Mouse (Mus musculus): ENCODE results near the gene Irx3. TPM values are rescaled to one million over a fixed set of nuclear protein-coding genes. Genes with fewer than 3 reads are reported as not detected.

Gene Irx3
- polyA plus RNA-seq, 1 experiment, result 17.4 TPM

DNA sequence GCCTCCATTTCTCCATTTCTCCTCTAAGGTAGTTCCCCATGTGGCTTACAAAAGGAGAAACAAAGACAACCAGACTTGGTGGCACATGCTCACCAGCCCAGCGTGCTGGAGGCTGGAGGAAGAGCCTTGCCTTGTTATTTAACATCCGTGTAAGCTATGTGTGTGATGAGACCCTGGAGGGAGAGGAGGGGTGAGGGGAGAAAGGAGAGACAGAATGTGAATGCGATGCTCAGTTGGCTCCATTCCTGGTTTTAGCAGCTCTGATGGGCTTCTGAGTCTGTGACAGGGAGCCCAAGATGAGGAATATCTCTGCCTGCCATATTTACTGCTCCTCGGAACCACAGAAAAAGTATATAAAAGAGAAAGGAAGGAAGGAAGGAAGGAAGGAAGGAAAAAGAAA, 20.1 kb upstream of the Irx3 start:
- H3K27ac ChIP-seq (ENCODE audit: insufficient read depth, low read length), result no peak overlapping the region
- no peaks in the 10 kb centered on the region for H3K4me1 ChIP-seq (ENCODE audit: control insufficient read depth, insufficient read depth, low read length)
- TF ChIP-seq CTCF (IDR thresholded peaks at IDR 0.05; ENCODE audit: borderline replicate concordance, insufficient read depth, low read length) (no peak), POLR2A (IDR thresholded peaks at IDR 0.05; ENCODE audit: low read depth, low read length) (no peak)
- no peak overlapping the region for H3K4me3 ChIP-seq (ENCODE audit: insufficient read depth, low read length)

DNA sequence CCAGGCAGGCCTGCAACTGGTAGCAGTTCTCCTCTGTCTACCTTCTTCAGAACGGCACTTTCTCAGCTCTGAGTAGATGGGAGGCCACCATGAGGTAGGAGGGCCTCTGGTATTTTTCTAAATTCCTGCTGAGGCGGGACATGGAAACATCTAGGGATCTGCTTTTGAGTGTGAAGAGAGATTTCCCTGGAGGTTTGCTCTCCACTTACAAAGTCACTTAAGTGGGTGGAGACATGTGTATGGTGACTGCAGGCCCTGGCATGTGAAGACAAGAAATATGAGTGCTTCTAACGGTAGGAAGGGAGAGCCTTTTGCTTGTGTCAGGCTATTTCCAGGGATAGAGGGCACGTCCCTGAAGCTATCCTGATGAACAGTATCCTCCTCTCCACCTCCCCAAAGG, 17.9 kb upstream of the Irx3 start:
- Histone ChIP-seq H3K4me1 (ENCODE audit: control insufficient read depth, insufficient read depth, low read length) (no peaks in the 10 kb centered on the region), H3K27ac (ENCODE audit: insufficient read depth, low read length) (no peak overlapping the region), H3K4me3 (ENCODE audit: insufficient read depth, low read length) (no peak overlapping the region)
- TF ChIP-seq CTCF (IDR thresholded peaks at IDR 0.05; ENCODE audit: borderline replicate concordance, insufficient read depth, low read length) (no peak), POLR2A (IDR thresholded peaks at IDR 0.05; ENCODE audit: low read depth, low read length) (no peak)

DNA sequence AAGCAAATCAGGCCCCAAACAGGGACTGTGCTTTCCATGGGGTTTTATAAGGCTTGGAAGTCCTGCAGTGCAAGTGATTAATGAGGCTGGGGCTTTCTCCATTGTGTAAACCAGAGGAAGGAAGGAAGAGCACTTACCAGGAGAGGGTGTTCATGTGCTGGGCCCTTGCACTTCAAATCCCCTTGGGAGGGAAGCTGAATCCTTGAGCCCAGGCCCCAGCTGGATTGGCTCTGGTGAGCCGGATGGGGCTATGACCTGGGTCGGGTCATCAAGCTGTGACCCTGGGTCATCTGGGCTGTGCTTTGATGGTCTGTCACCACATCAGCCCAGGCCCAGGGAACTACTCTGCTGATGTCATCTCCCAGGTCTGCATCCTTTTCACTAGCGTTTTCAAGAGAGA, 16.9 kb upstream of the Irx3 start:
- no peak overlapping the region for H3K27ac ChIP-seq (ENCODE audit: insufficient read depth, low read length)
- no peak overlapping the region for H3K4me3 ChIP-seq (ENCODE audit: insufficient read depth, low read length)
- TF ChIP-seq CTCF (IDR thresholded peaks at IDR 0.05; ENCODE audit: borderline replicate concordance, insufficient read depth, low read length), result no peak
- no peak for TF ChIP-seq POLR2A (IDR thresholded peaks at IDR 0.05; ENCODE audit: low read depth, low read length)
- H3K4me1 ChIP-seq (ENCODE audit: control insufficient read depth, insufficient read depth, low read length), result no peaks in the 10 kb centered on the region

DNA sequence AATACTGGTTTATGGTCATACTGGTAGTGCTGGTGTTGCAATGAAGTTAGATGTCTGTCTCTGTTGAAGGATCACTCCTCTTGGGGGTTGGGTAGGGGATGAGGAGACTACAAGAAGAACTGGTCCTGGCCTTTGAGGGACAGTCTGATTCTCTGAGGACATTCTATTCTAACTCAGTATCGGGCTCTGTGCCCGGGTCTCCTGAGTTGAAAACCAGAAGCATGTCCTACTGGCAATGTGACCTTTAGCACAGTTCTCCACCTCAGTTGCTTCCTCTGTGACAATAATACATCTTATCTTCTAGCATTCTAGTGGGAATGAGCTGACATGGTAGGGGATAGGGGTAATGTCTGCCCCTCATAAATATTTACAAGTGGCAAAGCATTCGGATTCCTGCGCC, 12.2 kb upstream of the Irx3 start:
- Histone ChIP-seq H3K4me3 (ENCODE audit: insufficient read depth, low read length) (no peak overlapping the region), H3K4me1 (ENCODE audit: control insufficient read depth, insufficient read depth, low read length) (no peaks in the 10 kb centered on the region), H3K27ac (ENCODE audit: insufficient read depth, low read length) (no peak overlapping the region)
- TF ChIP-seq POLR2A (IDR thresholded peaks at IDR 0.05; ENCODE audit: low read depth, low read length) (no peak), CTCF (IDR thresholded peaks at IDR 0.05; ENCODE audit: borderline replicate concordance, insufficient read depth, low read length) (no peak)

DNA sequence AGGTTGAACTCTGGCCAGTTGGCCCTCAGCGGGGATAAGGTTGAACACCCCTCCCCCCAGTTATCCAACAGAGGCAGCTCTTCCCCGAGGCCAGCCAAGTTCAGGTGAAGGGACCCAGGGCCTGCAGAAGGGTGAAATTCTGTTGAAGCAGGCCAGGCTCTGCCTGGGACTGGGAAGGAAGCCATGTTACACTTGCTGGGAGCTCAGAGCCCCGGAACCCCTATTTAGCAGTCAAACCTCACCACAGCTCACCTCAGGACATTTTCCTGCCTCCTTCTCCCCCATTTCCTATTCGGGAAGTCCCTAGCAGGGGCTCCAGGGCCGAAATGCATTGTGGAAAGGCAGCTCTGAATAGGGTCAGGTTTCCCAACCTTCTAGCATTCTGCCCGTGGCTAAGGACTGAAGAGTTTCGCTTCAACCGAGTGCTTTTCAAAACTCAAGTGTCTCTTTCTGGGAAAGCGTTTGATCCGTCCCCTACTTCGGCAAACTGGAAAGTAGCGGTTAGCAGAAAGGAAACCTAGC, 4.9 kb upstream of the Irx3 start:
- TF ChIP-seq CTCF (IDR thresholded peaks at IDR 0.05; ENCODE audit: borderline replicate concordance, insufficient read depth, low read length), result no peak
- TF ChIP-seq POLR2A (IDR thresholded peaks at IDR 0.05; ENCODE audit: low read depth, low read length), result no peak
- no peak overlapping the region for H3K27ac ChIP-seq (ENCODE audit: insufficient read depth, low read length)
- H3K4me3 ChIP-seq (ENCODE audit: insufficient read depth, low read length), result no peak overlapping the region
- H3K4me1 ChIP-seq (ENCODE audit: control insufficient read depth, insufficient read depth, low read length), result no peaks in the 10 kb centered on the region

DNA sequence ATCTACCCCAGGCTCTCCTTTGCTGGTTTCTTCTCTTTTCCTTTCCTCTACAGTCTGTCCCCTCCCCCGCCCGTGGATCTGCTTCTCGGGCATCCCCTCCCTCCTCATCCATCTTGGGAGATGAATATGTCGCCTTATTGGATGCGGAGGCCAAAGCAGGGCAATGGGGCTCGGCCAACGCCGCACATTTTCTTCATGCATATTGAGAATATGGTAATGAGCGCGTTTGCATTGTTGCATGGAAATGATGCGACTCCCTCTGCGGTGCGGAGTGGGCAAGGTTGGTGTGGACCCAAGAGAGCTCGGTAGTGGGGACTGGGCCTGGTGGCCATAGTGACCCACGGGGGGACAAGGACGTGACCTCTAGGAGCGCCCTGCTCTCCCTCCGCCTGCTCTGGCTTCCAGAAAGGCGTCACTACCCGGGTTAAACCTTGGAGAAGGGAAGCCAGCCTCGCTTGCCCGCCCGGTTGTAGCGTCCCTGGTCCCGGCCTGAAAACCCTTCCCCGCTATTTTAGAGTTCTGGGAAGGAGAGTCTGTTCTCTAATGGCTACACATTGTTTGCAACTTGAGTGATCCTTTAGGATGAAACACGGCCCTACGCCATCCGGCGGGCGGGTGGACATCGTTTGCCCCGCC, 4.3 kb upstream of the Irx3 start:
- H3K4me3 ChIP-seq (ENCODE audit: insufficient read depth, low read length), result no peak overlapping the region
- H3K4me1 ChIP-seq (ENCODE audit: control insufficient read depth, insufficient read depth, low read length), result no peaks in the 10 kb centered on the region
- TF ChIP-seq POLR2A (IDR thresholded peaks at IDR 0.05; ENCODE audit: low read depth, low read length) (no peak), CTCF (IDR thresholded peaks at IDR 0.05; ENCODE audit: borderline replicate concordance, insufficient read depth, low read length) (no peak)
- H3K27ac ChIP-seq (ENCODE audit: insufficient read depth, low read length), result no peak overlapping the region

DNA sequence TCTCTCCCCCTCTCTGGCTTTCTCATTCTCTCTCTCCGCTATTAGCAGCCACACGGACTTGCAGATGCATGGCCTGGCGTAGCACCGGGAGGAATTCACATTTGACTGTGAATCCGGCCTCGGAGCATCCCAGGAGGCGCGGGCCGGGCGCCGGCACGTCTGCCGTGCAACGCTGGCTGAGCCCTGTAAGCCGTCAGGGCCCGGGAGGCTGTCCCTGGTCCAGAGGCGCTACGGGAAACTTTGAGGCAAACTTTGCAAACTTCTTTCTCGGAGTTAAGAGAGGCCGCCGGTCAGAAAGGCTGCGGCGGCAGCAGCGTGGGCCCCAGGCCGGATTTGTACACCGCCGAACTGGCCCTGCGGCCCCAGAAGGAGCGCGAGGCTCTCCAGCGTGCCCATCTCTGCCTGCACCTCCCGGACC, 3.4 kb upstream of the Irx3 start:
- TF ChIP-seq POLR2A (IDR thresholded peaks at IDR 0.05; ENCODE audit: low read depth, low read length) (no peak), CTCF (IDR thresholded peaks at IDR 0.05; ENCODE audit: borderline replicate concordance, insufficient read depth, low read length) (no peak)
- Histone ChIP-seq H3K27ac (ENCODE audit: insufficient read depth, low read length) (no peak overlapping the region), H3K4me3 (ENCODE audit: insufficient read depth, low read length) (peak overlapping the region; percentile 12), H3K4me1 (ENCODE audit: control insufficient read depth, insufficient read depth, low read length) (no peaks in the 10 kb centered on the region)

DNA sequence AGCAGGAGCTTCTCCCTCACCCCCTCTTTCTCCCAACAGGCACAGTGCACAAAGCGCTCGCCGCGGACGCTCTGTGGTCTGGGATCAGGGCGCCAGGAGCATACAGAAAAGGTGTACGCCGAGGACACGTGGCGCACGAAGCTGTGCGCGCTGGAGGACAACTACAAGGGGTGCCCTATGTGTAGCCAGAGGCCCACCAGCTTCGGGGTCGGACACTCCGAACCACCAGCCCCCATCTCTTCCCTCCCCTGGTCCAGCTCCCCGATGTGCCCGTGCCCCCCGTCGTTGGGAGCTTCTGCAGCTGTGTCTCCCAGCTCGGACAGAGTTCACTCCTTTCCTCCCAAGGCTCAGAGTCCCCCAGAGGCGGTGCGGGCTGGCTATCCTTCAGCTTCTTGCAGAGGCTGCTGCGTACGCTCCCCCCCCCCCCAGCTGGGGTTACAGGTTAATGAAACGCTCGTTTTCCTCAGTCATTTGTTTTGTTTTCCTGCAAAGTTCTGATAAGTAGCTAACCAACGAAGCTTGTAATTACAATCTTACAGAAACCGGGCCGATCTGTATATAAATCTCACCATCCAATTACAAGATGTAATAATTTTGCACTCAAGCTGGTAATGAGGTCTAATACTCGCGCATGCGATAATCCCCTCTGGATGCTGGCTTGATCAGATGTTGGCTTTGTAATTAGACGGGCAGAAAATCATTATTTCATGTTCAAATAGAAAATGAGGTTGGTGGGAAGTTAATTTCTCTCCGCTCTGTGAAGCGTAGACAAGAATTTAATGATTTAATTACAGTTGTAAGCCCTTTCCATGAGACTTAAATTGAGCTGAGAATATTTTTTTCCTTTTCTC, 2.8 kb upstream of the Irx3 start:
- no peaks in the 10 kb centered on the region for H3K4me1 ChIP-seq (ENCODE audit: control insufficient read depth, insufficient read depth, low read length)
- no peak overlapping the region for H3K27ac ChIP-seq (ENCODE audit: insufficient read depth, low read length)

DNA sequence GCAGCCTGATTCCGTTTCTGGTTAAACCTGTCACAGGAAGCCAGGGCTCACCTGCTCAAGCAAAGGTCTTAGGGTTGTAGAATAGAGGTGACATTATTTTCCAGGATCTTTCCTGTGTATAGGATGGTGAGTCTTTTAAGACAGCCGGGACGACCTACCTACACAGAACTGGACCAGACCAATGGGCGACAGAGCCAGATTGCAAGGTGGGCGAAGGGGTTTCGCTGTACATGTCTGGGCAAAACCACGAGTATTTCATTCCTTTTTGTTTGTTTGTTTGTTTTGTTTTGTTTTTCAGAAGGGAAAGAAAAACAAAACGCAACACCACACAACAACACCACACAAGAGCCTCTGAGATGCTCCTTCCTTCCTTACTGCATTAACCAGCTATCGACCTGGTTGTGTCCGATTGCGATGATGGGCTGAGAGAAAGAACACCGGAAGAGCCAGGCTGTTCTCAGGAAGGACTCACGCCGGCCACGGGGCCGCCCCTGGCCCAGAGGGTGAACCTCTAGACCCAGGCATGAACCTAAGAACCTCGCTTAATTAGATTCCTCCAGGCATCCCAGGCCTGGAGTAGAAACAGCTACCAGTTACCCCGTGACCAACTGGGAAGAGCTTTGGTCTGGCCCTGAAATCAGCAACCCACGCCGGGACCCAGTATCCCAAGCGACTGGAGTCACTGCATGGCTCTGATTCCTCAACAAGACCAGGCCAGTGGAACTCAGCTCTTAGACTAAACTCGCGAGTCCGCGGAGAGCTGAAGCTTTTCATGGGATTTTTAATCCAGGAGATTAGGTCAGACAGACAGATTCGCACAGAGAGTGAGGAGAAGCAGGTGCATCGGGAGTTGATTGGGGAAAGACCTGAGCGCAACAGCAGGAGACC, 1.9 kb upstream of the Irx3 start:
- Histone ChIP-seq H3K4me3 (ENCODE audit: insufficient read depth, low read length) (no peak overlapping the region), H3K27ac (ENCODE audit: insufficient read depth, low read length) (no peak overlapping the region), H3K4me1 (ENCODE audit: control insufficient read depth, insufficient read depth, low read length) (no peaks in the 10 kb centered on the region)
- TF ChIP-seq POLR2A (IDR thresholded peaks at IDR 0.05; ENCODE audit: low read depth, low read length) (no peak), CTCF (IDR thresholded peaks at IDR 0.05; ENCODE audit: borderline replicate concordance, insufficient read depth, low read length) (no peak)

More for the DNA sequence above, 2.8 kb upstream of the Irx3 start:
- TF ChIP-seq POLR2A (IDR thresholded peaks at IDR 0.05; ENCODE audit: low read depth, low read length) (no peak), CTCF (IDR thresholded peaks at IDR 0.05; ENCODE audit: borderline replicate concordance, insufficient read depth, low read length) (no peak)
- H3K4me3 ChIP-seq (ENCODE audit: insufficient read depth, low read length), result peak overlapping the region; percentile 12; the same call in 1 of the 2 replicates

All from embryonic fibroblast, embryonic 13.5 days (primary cell).